Mouse (Mus musculus) cortical plate, adult 2 months (tissue): ENCODE measurements at regions not wholly inside any gene's neighbourhood (a gene's known extent, or its start where the extent isn't known, plus 50 kb on each side); places are given as distances from the start of the nearest gene placed in this dataset.

Source experiments
- CTCF ChIP-seq: fragments of 200-500 bp; IDR thresholded peaks from 2 replicates; pipeline ENCODE4 v1.5.1; 2011; ENCODE audit warnings: mild to moderate bottlenecking, control low read depth, low read length; ENCODE audit not compliant: insufficient read depth; ENCODE audit errors: extremely low read depth
- POLR2A ChIP-seq: fragments of 200-500 bp; IDR thresholded peaks from 2 replicates; pipeline ENCODE4 v1.6.1; 2011; ENCODE audit warnings: mild to moderate bottlenecking, low read length, control low read depth; ENCODE audit not compliant: insufficient read depth; ENCODE audit errors: extremely low read depth

- TF ChIP-seq POLR2A (no peak), CTCF (no peak)
Measured at GRCm38 (mm10) chr12:57958527-57958926, 253.0 kb upstream of the Sstr1 start.
